Mouse (Mus musculus) Patski (cell line): ENCODE data around the gene Zxdc. TPM values are rescaled to one million over a fixed set of nuclear protein-coding genes. Genes with fewer than 3 reads are reported as not detected.

Source experiments
- ATAC-seq: fragments of 100-300 bp; one replicate; pipeline ENCODE4 v1.8.0; 2021
- CTCF ChIA-PET: fragments of 350-600 bp; sonication (Branson Sonifier 250); formaldehyde crosslinking; loops from one replicate; lab custom pipeline; 2022; ENCODE audit warnings: inconsistent platforms; lab: Charles Lee
- POLR2A ChIA-PET: fragments of 350-600 bp; sonication (Branson Sonifier 250); formaldehyde crosslinking; loops from one replicate; lab custom pipeline; 2022; ENCODE audit warnings: antibody characterized with exemption, inconsistent platforms; lab: Charles Lee
- DNase-seq: peaks from one replicate; pipeline ENCODE4 v3.0.0-alpha.2; 2011; ENCODE audit warnings: low read depth, low spot score
- H3K27me3 ChIP-seq: fragments of 371-371 bp; one replicate; pipeline ENCODE4 v1.5.1; 2021
- CTCF ChIP-seq: fragments of 100-300 bp; IDR thresholded peaks from one replicate; pipeline ENCODE4 v1.5.1; 2021
- in situ Hi-C: fragments of 300-500 bp; cut with MboI; formaldehyde crosslinking; loops from 3 replicates; pipeline ENCODE4 v1.11.1; 2018; ENCODE audit warnings: low pct_unique_long_range_greater_than_20kb, mixed read lengths
- polyA plus RNA-seq: library from polyadenylated mRNA; unstranded; gene quantifications from one replicate; pipeline ENCODE4 v1.2.3, GENCODE M21; 2021

Zxdc gene
- polyA plus RNA-seq, 1 experiment from 2014 or later, result 39.8 TPM

GRCm38 (mm10) chr6:90334244-90334643, 35.0 kb upstream of the Zxdc start:
- TF ChIP-seq CTCF, result no peak
- ChIA-PET CTCF (interaction anchor here (1.2 kb wide), 1 partner anchor 16 kb away, joined by 3 read pairs; no protein-coding TSS in a partner anchor), POLR2A (no interaction called here)
- H3K27me3 ChIP-seq, result no peaks in the 10 kb centered on the region
- DNase-seq (no peak), ATAC-seq (no peak)
- in situ Hi-C loops, result no loop called here

- ChIA-PET POLR2A (interaction anchor here (0.8 kb wide), 1 partner anchor 27 kb away, joined by 3 read pairs; the partner anchor contains the start of gene Zxdc), CTCF (interaction anchor here (2.0 kb wide), 1 partner anchor 14 kb away, joined by 9 read pairs; no protein-coding TSS in a partner anchor)
- H3K27me3 ChIP-seq, result no peaks in the 10 kb centered on the region
- in situ Hi-C loops, result no loop called here
- ATAC-seq (no peak), DNase-seq (no peak)
- no peak for TF ChIP-seq CTCF
Observed at GRCm38 (mm10) chr6:90342343-90342742, 26.9 kb upstream of the Zxdc start.

GRCm38 (mm10) chr6:90347183-90347582, 22.1 kb upstream of the Zxdc start:
- no peak for TF ChIP-seq CTCF
- ChIA-PET CTCF (interaction anchor here (1.3 kb wide), 1 partner anchor 11 kb away, joined by 4 read pairs; no protein-coding TSS in a partner anchor), POLR2A (no interaction called here)
- in situ Hi-C loops, result no loop called here
- no peaks in the 10 kb centered on the region for H3K27me3 ChIP-seq
- ATAC-seq, result no peak
- DNase-seq, result no peak

GRCm38 (mm10) chr6:90348500-90348899, 20.8 kb upstream of the Zxdc start:
- ChIA-PET CTCF (interaction anchor here (1.2 to 1.7 kb wide), 2 partner anchors 11 kb away, joined by 4 to 5 read pairs; no protein-coding TSS in a partner anchor), POLR2A (no interaction called here)
- H3K27me3 ChIP-seq, result no peaks in the 10 kb centered on the region
- no peak for TF ChIP-seq CTCF
- ATAC-seq (no peak), DNase-seq (no peak)
- in situ Hi-C loops, result no loop called here

- no peak for TF ChIP-seq CTCF
- ATAC-seq (no peak), DNase-seq (no peak)
- in situ Hi-C loops, result loop anchor here (25.0 kb wide), 3 partner anchors 762 to 1388 kb away; partner anchors contain the start of genes Fbln2 and Nup210
- ChIA-PET CTCF (interaction anchor here (1.1 kb wide), 1 partner anchor 16 kb away, joined by 3 read pairs; no protein-coding TSS in a partner anchor), POLR2A (interaction anchor here (0.6 kb wide), 1 partner anchor 26 kb away, joined by 3 read pairs; no protein-coding TSS in a partner anchor)
- H3K27me3 ChIP-seq, result no peaks in the 10 kb centered on the region
Observed at GRCm38 (mm10) chr6:90350011-90350410, 19.3 kb upstream of the Zxdc start.

GRCm38 (mm10) chr6:90358142-90358541, 11.2 kb upstream of the Zxdc start:
- DNase-seq, result peak; percentile 62
- POLR2A ChIA-PET, result interaction anchor here (5.5 kb wide), 1 partner anchor 12 kb away, joined by 46 read pairs; the partner anchor contains the start of gene Zxdc

GRCm38 (mm10) chr6:90359445-90359844, 9.8 kb upstream of the Zxdc start:
- DNase-seq (peak; percentile 77), ATAC-seq (peak; percentile 82)
- H3K27me3 ChIP-seq, result no peaks in the 10 kb centered on the region
- in situ Hi-C loops, result loop anchor here (25.0 kb wide), 3 partner anchors 753 to 1397 kb away; partner anchors contain the start of genes Fbln2 and Nup210
- ChIA-PET POLR2A (interaction anchor here (1.0 to 5.5 kb wide), 2 partner anchors 11 to 29 kb away, joined by 3 to 46 read pairs; partner anchors contain the start of gene Zxdc), CTCF (interaction anchor here (1.1 to 1.3 kb wide), 3 partner anchors 11 to 32 kb away, joined by 3 to 4 read pairs (median 4); no protein-coding TSS in a partner anchor)
- no peak for TF ChIP-seq CTCF

More at GRCm38 (mm10) chr6:90358142-90358541, 11.2 kb upstream of the Zxdc start:
- TF ChIP-seq CTCF, result no peak
- in situ Hi-C loops, result loop anchor here (25.0 kb wide), 3 partner anchors 754 to 1396 kb away; partner anchors contain the start of genes Fbln2 and Nup210
- CTCF ChIA-PET, result interaction anchor here (0.6 to 1.5 kb wide), 4 partner anchors 12 to 240 kb away, joined by 3 to 6 read pairs (median 4); no protein-coding TSS in a partner anchor
- ATAC-seq, result no peak
- no peaks in the 10 kb centered on the region for H3K27me3 ChIP-seq

GRCm38 (mm10) chr6:90360024-90360781, 9.1 kb upstream of the Zxdc start:
- TF ChIP-seq CTCF, result no peak
- DNase-seq (peak; percentile 94), ATAC-seq (peak; percentile 76)
- POLR2A ChIA-PET, result interaction anchor here (0.9 to 5.5 kb wide), 4 partner anchors 10 to 30 kb away, joined by 3 to 46 read pairs (median 4); partner anchors contain the start of gene Zxdc
- in situ Hi-C loops, result loop anchor here (25.0 kb wide), 3 partner anchors 752 to 1398 kb away; partner anchors contain the start of genes Fbln2 and Nup210
- H3K27me3 ChIP-seq, result no peaks in the 10 kb centered on the region
- CTCF ChIA-PET, result interaction anchor here (1.0 to 1.6 kb wide), 6 partner anchors 9 to 33 kb away, joined by 3 to 5 read pairs (median 4); partner anchors contain the start of gene Zxdc

- no peaks in the 10 kb centered on the region for H3K27me3 ChIP-seq
- ATAC-seq (no peak), DNase-seq (no peak)
- in situ Hi-C loops, result loop anchor here (25.0 kb wide), 3 partner anchors 751 to 1399 kb away; partner anchors contain the start of genes Fbln2 and Nup210
- POLR2A ChIA-PET, result interaction anchor here (0.9 to 5.5 kb wide), 3 partner anchors 9 to 21 kb away, joined by 3 to 46 read pairs (median 4); partner anchors contain the start of gene Zxdc
- CTCF ChIA-PET, result interaction anchor here (0.6 to 1.6 kb wide), 6 partner anchors 8 to 31 kb away, joined by 3 to 5 read pairs (median 4); partner anchors contain the start of gene Zxdc
- TF ChIP-seq CTCF, result no peak
Observed at GRCm38 (mm10) chr6:90360922-90361614, 8.2 kb upstream of the Zxdc start.
